Mouse (Mus musculus): ENCODE measurements at regions not wholly inside any gene's neighbourhood (a gene's known extent, or its start where the extent isn't known, plus 50 kb on each side); places are given as distances from the start of the nearest gene placed in this dataset.
A peak's percentile ranks its signal among the peaks of the same experiment; 100 is the strongest.

- H3K4me2 ChIP-seq = no peak overlapping the region
- H3K27me3 ChIP-seq (ENCODE audit: control insufficient read depth, insufficient read depth, low read length) = no peaks in the 10 kb centered on the region
- H3K9ac ChIP-seq (ENCODE audit: low read depth, low read length) = no peak overlapping the region
- H3K4me1 ChIP-seq (ENCODE audit: control insufficient read depth, insufficient read depth, low read length) = no peaks in the 10 kb centered on the region
- ATAC-seq (replicated peaks; ENCODE audit: insufficient number of reproducible peaks, low FRiP score, low TSS enrichment) = no peak
- H3K9me3 ChIP-seq (replicated peaks; ENCODE audit: control insufficient read depth, low read length) = peaks cover 2% of the 10 kb centered on the region; the same call in 1 of the 2 replicates
- 74% methylated on average over 5 of the region's 5 CpGs for WGBS (ENCODE audit: insufficient replicate concordance)
- no peaks in the 10 kb centered on the region for H3K36me3 ChIP-seq (ENCODE audit: control insufficient read depth, insufficient read depth, low read length)
- H3K4me3 ChIP-seq (ENCODE audit: low read depth, low read length) = no peak overlapping the region
- H3K27ac ChIP-seq (ENCODE audit: low read depth, low read length) = no peak overlapping the region
These were observed 138.7 kb upstream of the Sox4 start for GRCm38 (mm10) chr13:29092166-29092565.

- H3K4me2 ChIP-seq = no peak overlapping the region
- peaks cover 2% of the 10 kb centered on the region; the same call in 1 of the 2 replicates for H3K9me3 ChIP-seq (replicated peaks; ENCODE audit: control insufficient read depth, low read length)
- no peaks in the 10 kb centered on the region for H3K27me3 ChIP-seq (ENCODE audit: control insufficient read depth, insufficient read depth, low read length)
- H3K27ac ChIP-seq (ENCODE audit: low read depth, low read length) = no peak overlapping the region
- no peak overlapping the region for H3K4me3 ChIP-seq (ENCODE audit: low read depth, low read length)
- no peak overlapping the region for H3K9ac ChIP-seq (ENCODE audit: low read depth, low read length)
- no peak for ATAC-seq (replicated peaks; ENCODE audit: insufficient number of reproducible peaks, low FRiP score, low TSS enrichment)
- H3K4me1 ChIP-seq (ENCODE audit: control insufficient read depth, insufficient read depth, low read length) = no peaks in the 10 kb centered on the region
- 83% methylated on average over 5 of the region's 5 CpGs for WGBS (ENCODE audit: insufficient replicate concordance)
- no peaks in the 10 kb centered on the region for H3K36me3 ChIP-seq (ENCODE audit: control insufficient read depth, insufficient read depth, low read length)
These were observed 133.3 kb upstream of the Sox4 start for GRCm38 (mm10) chr13:29086854-29087253.

- H3K27ac ChIP-seq (ENCODE audit: low read depth, low read length) = no peak overlapping the region
- 0 out of 2 replicates have a peak, but pooled peaks cover 4% of the 10 kb centered on the region for H3K4me1 ChIP-seq (ENCODE audit: control insufficient read depth, insufficient read depth, low read length)
- H3K4me3 ChIP-seq (ENCODE audit: low read depth, low read length) = no peak overlapping the region
- H3K4me2 ChIP-seq = no peak overlapping the region
- no peak overlapping the region for H3K9ac ChIP-seq (ENCODE audit: low read depth, low read length)
- no peak for ATAC-seq (replicated peaks; ENCODE audit: insufficient number of reproducible peaks, low FRiP score, low TSS enrichment)
- WGBS (ENCODE audit: insufficient replicate concordance) = 16% methylated on average over 2 of the region's 2 CpGs
- H3K36me3 ChIP-seq (ENCODE audit: control insufficient read depth, insufficient read depth, low read length) = no peaks in the 10 kb centered on the region
- no peaks in the 10 kb centered on the region for H3K27me3 ChIP-seq (ENCODE audit: control insufficient read depth, insufficient read depth, low read length)
- no peaks in the 10 kb centered on the region for H3K9me3 ChIP-seq (replicated peaks; ENCODE audit: control insufficient read depth, low read length)
These were observed 127.6 kb upstream of the Sox4 start for GRCm38 (mm10) chr13:29081064-29081463.

GRCm38 (mm10) chr13:29079841-29080240 is 126.3 kb upstream of the Sox4 start:
- Histone ChIP-seq H3K27ac (ENCODE audit: low read depth, low read length) (no peak overlapping the region), H3K9ac (ENCODE audit: low read depth, low read length) (no peak overlapping the region), H3K4me3 (ENCODE audit: low read depth, low read length) (no peak overlapping the region), H3K27me3 (ENCODE audit: control insufficient read depth, insufficient read depth, low read length) (no peaks in the 10 kb centered on the region), H3K9me3 (replicated peaks; ENCODE audit: control insufficient read depth, low read length) (no peaks in the 10 kb centered on the region), H3K4me1 (ENCODE audit: control insufficient read depth, insufficient read depth, low read length) (0 out of 2 replicates have a peak, but pooled peaks cover 4% of the 10 kb centered on the region), H3K36me3 (ENCODE audit: control insufficient read depth, insufficient read depth, low read length) (no peaks in the 10 kb centered on the region), H3K4me2 (no peak overlapping the region)
- WGBS (ENCODE audit: insufficient replicate concordance) = 82% methylated on average over 10 of the region's 10 CpGs
- no peak for ATAC-seq (replicated peaks; ENCODE audit: insufficient number of reproducible peaks, low FRiP score, low TSS enrichment)

- 82% methylated on average over 2 of the region's 2 CpGs for WGBS (ENCODE audit: insufficient replicate concordance)
- Histone ChIP-seq H3K4me2 (no peak overlapping the region), H3K9me3 (replicated peaks; ENCODE audit: control insufficient read depth, low read length) (no peaks in the 10 kb centered on the region), H3K27ac (ENCODE audit: low read depth, low read length) (no peak overlapping the region), H3K36me3 (ENCODE audit: control insufficient read depth, insufficient read depth, low read length) (no peaks in the 10 kb centered on the region), H3K4me1 (ENCODE audit: control insufficient read depth, insufficient read depth, low read length) (no peaks in the 10 kb centered on the region), H3K4me3 (ENCODE audit: low read depth, low read length) (no peak overlapping the region), H3K9ac (ENCODE audit: low read depth, low read length) (no peak overlapping the region), H3K27me3 (ENCODE audit: control insufficient read depth, insufficient read depth, low read length) (no peaks in the 10 kb centered on the region)
- no peak for ATAC-seq (replicated peaks; ENCODE audit: insufficient number of reproducible peaks, low FRiP score, low TSS enrichment)
These were observed 120.1 kb upstream of the Sox4 start for GRCm38 (mm10) chr13:29073630-29074029.

GRCm38 (mm10) chr13:29063924-29064323 is 110.4 kb upstream of the Sox4 start:
- Histone ChIP-seq H3K9ac (ENCODE audit: low read depth, low read length) (no peak overlapping the region), H3K27ac (ENCODE audit: low read depth, low read length) (no peak overlapping the region), H3K9me3 (replicated peaks; ENCODE audit: control insufficient read depth, low read length) (no peaks in the 10 kb centered on the region; the same call in 1 of the 2 replicates), H3K36me3 (ENCODE audit: control insufficient read depth, insufficient read depth, low read length) (no peaks in the 10 kb centered on the region), H3K4me2 (no peak overlapping the region), H3K4me3 (ENCODE audit: low read depth, low read length) (no peak overlapping the region), H3K4me1 (ENCODE audit: control insufficient read depth, insufficient read depth, low read length) (peaks cover 4% of the 10 kb centered on the region; the same call in 1 of the 2 replicates), H3K27me3 (ENCODE audit: control insufficient read depth, insufficient read depth, low read length) (no peaks in the 10 kb centered on the region)
- ATAC-seq (replicated peaks; ENCODE audit: insufficient number of reproducible peaks, low FRiP score, low TSS enrichment) = no peak
- 78% methylated on average over 5 of the region's 5 CpGs for WGBS (ENCODE audit: insufficient replicate concordance)

- ATAC-seq (replicated peaks; ENCODE audit: insufficient number of reproducible peaks, low FRiP score, low TSS enrichment) = no peak
- WGBS (ENCODE audit: insufficient replicate concordance) = 10% methylated on average over 5 of the region's 5 CpGs
- Histone ChIP-seq H3K36me3 (ENCODE audit: control insufficient read depth, insufficient read depth, low read length) (no peaks in the 10 kb centered on the region), H3K4me3 (ENCODE audit: low read depth, low read length) (no peak overlapping the region), H3K9ac (ENCODE audit: low read depth, low read length) (no peak overlapping the region), H3K27ac (ENCODE audit: low read depth, low read length) (peak overlapping the region; percentile 63), H3K4me2 (peak overlapping the region; percentile 15; the same call in 1 of the 2 replicates), H3K27me3 (ENCODE audit: control insufficient read depth, insufficient read depth, low read length) (no peaks in the 10 kb centered on the region), H3K9me3 (replicated peaks; ENCODE audit: control insufficient read depth, low read length) (no peaks in the 10 kb centered on the region; the same call in 1 of the 2 replicates), H3K4me1 (ENCODE audit: control insufficient read depth, insufficient read depth, low read length) (peaks cover 12% of the 10 kb centered on the region)
These were observed 105.2 kb upstream of the Sox4 start for GRCm38 (mm10) chr13:29058685-29059084.

- Histone ChIP-seq H3K27ac (ENCODE audit: low read depth, low read length) (no peak overlapping the region), H3K9ac (ENCODE audit: low read depth, low read length) (no peak overlapping the region), H3K9me3 (replicated peaks; ENCODE audit: control insufficient read depth, low read length) (no peaks in the 10 kb centered on the region), H3K4me2 (no peak overlapping the region), H3K4me1 (ENCODE audit: control insufficient read depth, insufficient read depth, low read length) (peaks cover 12% of the 10 kb centered on the region), H3K27me3 (ENCODE audit: control insufficient read depth, insufficient read depth, low read length) (no peaks in the 10 kb centered on the region), H3K36me3 (ENCODE audit: control insufficient read depth, insufficient read depth, low read length) (no peaks in the 10 kb centered on the region), H3K4me3 (ENCODE audit: low read depth, low read length) (no peak overlapping the region)
- no peak for ATAC-seq (replicated peaks; ENCODE audit: insufficient number of reproducible peaks, low FRiP score, low TSS enrichment)
- WGBS (ENCODE audit: insufficient replicate concordance) = 26% methylated on average over 4 of the region's 4 CpGs
These were observed 96.2 kb upstream of the Sox4 start for GRCm38 (mm10) chr13:29049730-29050129.

GRCm38 (mm10) chr13:29048990-29049576 is 95.6 kb upstream of the Sox4 start:
- H3K9me3 ChIP-seq (replicated peaks; ENCODE audit: control insufficient read depth, low read length) = no peaks in the 10 kb centered on the region
- H3K4me1 ChIP-seq (ENCODE audit: control insufficient read depth, insufficient read depth, low read length) = peaks cover 19% of the 10 kb centered on the region
- no peak for ATAC-seq (replicated peaks; ENCODE audit: insufficient number of reproducible peaks, low FRiP score, low TSS enrichment)
- H3K9ac ChIP-seq (ENCODE audit: low read depth, low read length) = no peak overlapping the region
- no peak overlapping the region for H3K4me2 ChIP-seq
- WGBS (ENCODE audit: insufficient replicate concordance) = 21% methylated on average over 7 of the region's 7 CpGs
- H3K4me3 ChIP-seq (ENCODE audit: low read depth, low read length) = no peak overlapping the region
- H3K27ac ChIP-seq (ENCODE audit: low read depth, low read length) = peak overlapping the region; percentile 11
- no peaks in the 10 kb centered on the region for H3K36me3 ChIP-seq (ENCODE audit: control insufficient read depth, insufficient read depth, low read length)
- H3K27me3 ChIP-seq (ENCODE audit: control insufficient read depth, insufficient read depth, low read length) = no peaks in the 10 kb centered on the region

All from heart, embryonic 11.5 days (tissue).